Comparison of ENCODE assay signal across 32 mouse cellular contexts in genomic region chr4:33693441-33693840, GRCm38 (mm10).
"Had no signal": no experiment of that assay in that cellular context is flagged by ENCODE, and none has a peak within 500 bp of the region (broad histone marks: within the 10 kb centered on the region; RNA-seq: fewer than 3 reads in every experiment).

No protein-coding gene starts in this region.

- H3K9ac ChIP-seq: heart, embryonic 13.5 days; heart, embryonic 15.5 days; hindbrain, embryonic 12.5 days; hindbrain, embryonic 13.5 days; hindbrain, embryonic 14.5 days; hindbrain, embryonic 15.5 days; intestine, embryonic 15.5 days; kidney, embryonic 15.5 days had no signal

- H3K4me2 ChIP-seq: heart, embryonic 13.5 days; heart, embryonic 15.5 days; hindbrain, embryonic 12.5 days; hindbrain, embryonic 13.5 days; hindbrain, embryonic 14.5 days; hindbrain, embryonic 15.5 days; intestine, embryonic 15.5 days; kidney, embryonic 15.5 days had no signal

- H3K9me3 ChIP-seq: heart, embryonic 13.5 days; heart, embryonic 15.5 days; hindbrain, embryonic 10.5 days; hindbrain, embryonic 12.5 days; hindbrain, embryonic 13.5 days; hindbrain, embryonic 15.5 days; intestine, embryonic 15.5 days; kidney, embryonic 15.5 days had no signal

- DNase-seq: heart, postnatal 14 days; heart, postnatal 36 days; heart, postnatal 4 days; kidney, adult 11 months; kidney, adult 18-20 months; kidney, adult 2 months; kidney, adult 8-10 months; kidney, adult 9 months; kidney, postnatal 10 days; kidney, postnatal 14 days; kidney, postnatal 25 days; kidney, postnatal 36 days; kidney, postnatal 4 days; layer of hippocampus, adult 9-11 months; layer of hippocampus, postnatal 36 days had no signal

- H3K36me3 ChIP-seq: heart, embryonic 13.5 days; heart, embryonic 15.5 days; hindbrain, embryonic 10.5 days; hindbrain, embryonic 12.5 days; hindbrain, embryonic 13.5 days; hindbrain, embryonic 15.5 days; intestine, embryonic 15.5 days; kidney, embryonic 15.5 days had no signal

- H3K4me1 ChIP-seq: heart, embryonic 13.5 days; heart, embryonic 15.5 days; hindbrain, embryonic 12.5 days; hindbrain, embryonic 13.5 days; hindbrain, embryonic 15.5 days; intestine, embryonic 15.5 days; kidney, embryonic 15.5 days had no signal

- H3K4me3 ChIP-seq: heart, embryonic 13.5 days; heart, embryonic 15.5 days; hindbrain, embryonic 10.5 days; hindbrain, embryonic 12.5 days; hindbrain, embryonic 13.5 days; hindbrain, embryonic 15.5 days; intestine, embryonic 15.5 days; kidney, embryonic 15.5 days; layer of hippocampus, adult 2 months; left cerebral cortex, adult 2 months had no signal

- H3K27me3 ChIP-seq: heart, embryonic 13.5 days; heart, embryonic 15.5 days; hindbrain, embryonic 12.5 days; hindbrain, embryonic 13.5 days; hindbrain, embryonic 15.5 days; intestine, embryonic 15.5 days; kidney, embryonic 15.5 days had no signal

- H3K27ac ChIP-seq: heart, embryonic 13.5 days; heart, embryonic 15.5 days; hindbrain, embryonic 10.5 days; hindbrain, embryonic 12.5 days; hindbrain, embryonic 13.5 days; hindbrain, embryonic 14.5 days; hindbrain, embryonic 15.5 days; hindbrain, postnatal 0 days; intestine, embryonic 15.5 days; kidney, embryonic 15.5 days; kidney, postnatal 0 days; layer of hippocampus, adult 2 months; left cerebral cortex, adult 2 months had no signal

- ATAC-seq: hindbrain, embryonic 16.5 days; hindbrain, postnatal 0 days; inflammation-experienced regulatory T-cells, adult 6 months; intestine, embryonic 15.5 days; intestine, embryonic 16.5 days; intestine, postnatal 0 days had no signal
